Mouse (Mus musculus) cerebellum, postnatal 36 days (tissue): ENCODE data around the gene Cep57.
"Not testable (repeated sequence)": the region's sequence is repeated elsewhere in the genome, so short reads cannot be mapped to it uniquely, and the experiment has no call there.

Experiments used
- DNase-seq, 2 experiments: peaks; one replicate each; pipeline ENCODE4 v3.0.0; 2021 to 2022; ENCODE audit warnings: mixed read lengths in 2 of 2

The Cep57 gene

GRCm38 (mm10) chr9:13794302-13794701 lies 32.6 kb downstream of the Cep57 start:
- no peak for DNase-seq

GRCm38 (mm10) chr9:13790864-13791263 lies 36.0 kb downstream of the Cep57 start:
- DNase-seq: not testable (repeated sequence)

- no peak for DNase-seq
These were observed 44.9 kb downstream of the Cep57 start for GRCm38 (mm10) chr9:13781985-13782384.

GRCm38 (mm10) chr9:13774732-13775131 lies 52.2 kb downstream of the Cep57 start:
- no peak for DNase-seq

GRCm38 (mm10) chr9:13766570-13766969 lies 60.3 kb downstream of the Cep57 start:
- no peak for DNase-seq

GRCm38 (mm10) chr9:13765624-13766023 lies 61.3 kb downstream of the Cep57 start:
- no peak for DNase-seq

GRCm38 (mm10) chr9:13760430-13760829 lies 66.5 kb downstream of the Cep57 start:
- DNase-seq: no peak
